Mouse (Mus musculus) layer of hippocampus, postnatal 10 days (tissue): Measurements from ENCODE around the gene Epha1. TPM values are rescaled to one million over a fixed set of nuclear protein-coding genes. Genes with fewer than 3 reads are reported as not detected.

Source experiments
- DNase-seq, 2 experiments: peaks; one replicate each; pipeline ENCODE4 v3.0.0; 2021; ENCODE audit warnings: low spot score in 2 of 2
- total RNA-seq, 2 experiments: library from RNA; stranded (reverse); gene quantifications; 2 replicates each; pipeline ENCODE4 v1.2.3; 2021

The Epha1 gene
- total RNA-seq, 2 experiments from 2014 or later = 0.39 TPM; not detected in 1

DNA sequence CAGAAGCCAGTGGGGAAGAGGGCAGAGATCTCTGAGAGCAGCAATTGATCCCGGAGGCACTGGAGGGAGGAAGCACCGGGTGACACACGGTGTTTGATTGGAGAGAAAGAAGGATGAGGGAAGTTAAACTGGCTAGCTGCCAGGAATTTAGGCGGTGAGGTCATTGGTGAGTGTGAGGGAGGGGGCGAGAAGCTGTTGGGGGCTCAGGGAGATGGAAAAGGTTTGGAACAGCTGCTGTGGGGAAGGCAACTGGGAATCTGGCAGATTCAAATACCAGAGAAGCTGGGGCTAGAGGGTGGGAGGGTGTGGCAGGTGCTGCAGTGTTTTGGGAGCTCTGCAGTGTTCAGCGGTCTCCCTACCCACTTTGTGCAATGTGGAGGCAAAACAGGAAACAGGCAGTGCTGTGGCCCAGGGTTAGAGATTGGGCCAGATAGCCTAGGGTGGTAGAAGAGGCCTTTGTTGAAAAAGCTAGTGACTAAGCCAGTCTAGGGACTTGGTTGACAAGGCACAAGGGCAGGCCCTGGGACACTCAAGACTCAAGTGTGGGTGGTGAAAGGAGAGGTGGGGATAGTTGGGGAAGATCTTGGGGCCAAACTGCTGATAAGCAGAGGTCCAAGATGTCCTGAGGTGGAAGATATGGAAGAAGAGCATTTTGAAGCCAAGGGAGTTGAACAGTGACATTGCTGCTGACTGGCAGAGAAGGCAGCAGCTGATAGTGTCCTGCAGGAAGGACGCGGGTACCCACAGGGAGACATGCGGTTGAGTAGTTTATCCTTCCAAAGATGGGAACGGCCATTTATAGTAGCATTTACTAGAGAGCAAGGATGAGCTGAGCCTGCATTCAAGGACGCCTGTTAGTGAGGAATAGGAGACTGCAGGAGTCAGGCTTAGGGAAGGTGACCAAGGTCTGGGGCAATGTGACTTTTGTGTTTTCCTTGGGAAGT lies 18.7 kb downstream of the Epha1 start:
- DNase-seq = peak in 1 of 2 experiments; percentile 42

DNA sequence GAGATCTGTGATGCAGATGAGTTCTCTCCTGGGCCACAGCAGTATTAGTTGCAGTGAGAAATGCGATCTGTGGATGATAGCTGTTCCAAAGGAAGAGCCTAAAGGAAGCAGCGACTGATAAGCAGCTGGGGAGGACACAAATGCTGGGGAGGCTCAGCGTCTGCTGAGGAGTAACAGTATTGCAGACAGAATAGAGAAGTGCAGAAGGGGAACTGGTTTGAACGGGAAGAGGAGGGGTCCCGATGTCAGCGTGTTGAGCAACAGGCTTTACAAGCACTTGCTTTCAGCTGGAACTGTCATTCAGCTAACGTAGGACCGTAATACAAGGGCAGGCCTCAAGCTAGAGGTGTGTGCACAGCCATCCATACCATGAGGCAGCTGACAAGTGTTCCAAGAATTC lies 19.9 kb downstream of the Epha1 start:
- no peak for DNase-seq

DNA sequence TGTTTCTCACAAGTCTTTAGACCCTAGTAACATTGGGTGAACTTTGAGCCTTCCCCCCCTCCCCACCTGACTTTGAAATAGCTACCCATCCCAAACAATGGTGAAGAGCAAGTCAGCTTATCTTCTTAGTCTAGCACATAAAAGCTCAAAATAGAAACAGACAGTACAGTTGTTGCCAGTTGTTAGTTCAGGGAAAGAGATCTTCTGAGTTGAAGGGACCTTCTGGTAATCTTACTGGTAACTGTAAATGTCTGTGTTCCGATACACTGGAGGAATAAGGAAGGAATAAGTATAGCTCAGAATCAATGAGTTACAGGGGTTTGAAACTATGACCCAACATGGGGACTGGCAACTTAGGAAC lies 20.6 kb downstream of the Epha1 start:
- DNase-seq = no peak

DNA sequence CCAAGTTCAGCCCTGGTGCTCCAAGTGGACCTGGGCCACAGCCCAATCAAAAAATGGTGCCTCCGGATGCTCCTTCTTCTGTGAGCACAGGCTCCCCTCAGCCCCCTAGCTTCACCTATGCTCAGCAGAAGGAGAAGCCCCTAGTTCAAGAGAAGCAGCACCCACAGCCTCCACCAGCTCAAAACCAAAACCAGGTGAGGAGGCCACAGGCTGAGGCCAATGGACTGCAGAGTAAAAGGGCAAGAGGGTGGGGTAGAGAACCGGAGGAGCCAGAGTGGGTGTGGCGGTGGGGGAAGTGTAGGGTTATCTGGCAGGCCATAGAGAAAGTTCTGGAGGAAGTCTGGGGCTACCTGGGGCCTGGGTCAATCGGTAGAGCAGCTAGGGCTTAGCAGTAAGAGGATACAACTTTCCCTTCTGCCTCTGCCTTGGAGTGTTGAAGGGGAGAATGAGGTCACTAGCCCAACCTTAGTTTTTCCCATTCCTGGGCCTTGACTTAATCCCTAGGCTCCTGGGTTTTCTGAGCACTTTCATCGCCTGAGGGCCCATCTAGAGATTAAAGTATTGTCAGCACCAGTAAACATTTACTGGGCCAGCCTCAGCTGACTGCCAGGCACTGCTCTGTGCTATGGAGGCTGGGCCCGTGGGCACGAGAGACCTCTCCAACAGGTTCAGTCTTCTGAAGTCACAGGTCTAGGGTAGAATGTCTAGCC lies 21.1 kb downstream of the Epha1 start:
- no peak for DNase-seq

DNA sequence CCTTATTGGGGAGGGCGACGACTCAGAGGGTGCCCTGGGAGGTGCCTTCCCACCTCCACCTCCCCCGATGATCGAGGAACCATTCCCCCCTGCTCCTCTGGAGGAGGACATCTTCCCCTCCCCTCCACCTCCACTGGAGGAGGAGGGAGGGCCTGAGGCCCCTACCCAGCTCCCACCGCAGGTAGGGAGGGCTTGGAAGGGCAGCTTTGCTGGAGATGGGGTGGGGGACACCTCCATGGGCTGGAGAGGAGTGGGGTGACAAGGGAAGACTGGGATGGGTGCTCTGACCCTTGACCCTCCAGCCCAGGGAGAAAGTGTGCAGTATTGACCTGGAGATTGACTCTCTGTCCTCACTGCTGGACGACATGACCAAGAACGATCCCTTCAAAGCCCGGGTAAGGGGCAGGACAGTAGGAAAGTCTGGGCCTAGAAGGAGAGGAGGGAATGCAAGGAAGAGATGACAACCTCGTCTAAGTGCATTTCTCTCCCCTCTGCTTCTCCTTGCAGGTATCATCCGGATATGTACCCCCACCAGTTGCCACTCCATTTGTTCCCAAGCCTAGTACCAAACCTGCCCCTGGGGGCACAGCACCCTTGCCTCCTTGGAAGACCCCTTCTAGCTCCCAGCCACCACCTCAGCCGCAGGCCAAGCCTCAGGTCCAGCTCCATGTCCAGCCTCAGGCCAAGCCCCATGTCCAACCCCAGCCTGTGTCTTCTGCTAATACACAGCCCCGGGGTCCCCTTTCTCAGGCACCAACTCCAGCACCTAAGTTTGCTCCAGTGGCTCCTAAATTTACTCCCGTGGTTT lies 21.9 kb downstream of the Epha1 start:
- DNase-seq = no peak

DNA sequence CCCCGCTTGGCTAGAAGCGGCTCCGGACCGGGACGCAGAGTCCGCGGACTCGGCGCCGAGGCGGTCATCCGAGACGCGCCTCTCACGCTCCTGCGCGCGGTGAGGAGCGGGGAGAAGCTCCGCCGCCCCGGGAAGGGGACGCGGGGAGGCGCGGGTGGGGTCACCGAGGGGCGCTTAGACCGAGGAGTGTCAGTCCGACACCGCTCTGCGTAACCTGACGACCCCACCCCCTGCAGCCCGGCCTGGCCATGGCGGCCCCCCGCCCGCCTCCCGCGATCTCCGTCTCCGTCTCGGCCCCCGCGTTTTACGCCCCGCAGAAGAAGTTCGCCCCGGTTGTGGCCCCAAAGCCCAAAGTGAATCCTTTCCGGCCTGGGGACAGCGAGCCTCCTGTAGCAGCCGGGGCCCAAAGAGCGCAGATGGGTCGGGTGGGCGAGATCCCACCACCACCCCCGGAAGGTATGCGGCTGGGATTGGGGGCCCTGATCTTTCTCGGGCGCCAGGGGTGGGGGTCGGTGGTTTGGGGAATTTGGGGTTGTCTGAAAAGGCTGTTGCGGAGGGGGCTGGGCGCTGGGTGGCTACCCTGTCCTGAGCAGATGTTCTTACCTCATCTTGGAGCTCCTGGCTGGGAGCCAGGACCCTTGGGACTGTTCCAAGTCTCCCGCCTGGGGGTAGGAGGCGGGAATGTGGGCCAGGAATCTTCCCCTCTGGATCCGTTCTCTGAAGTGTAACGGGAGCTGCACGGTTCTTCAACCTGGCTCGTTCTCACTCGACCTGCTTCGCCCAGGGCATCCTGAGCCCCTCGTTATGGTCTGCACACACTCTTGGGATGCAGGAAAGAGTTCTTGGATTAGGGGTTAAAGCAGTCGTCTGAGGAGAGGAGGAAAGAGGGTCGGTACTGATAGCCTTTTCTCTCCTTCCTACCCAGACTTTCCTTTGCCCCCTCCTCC lies 22.8 kb downstream of the Epha1 start:
- peak; percentile 74 to 79 for DNase-seq

DNA sequence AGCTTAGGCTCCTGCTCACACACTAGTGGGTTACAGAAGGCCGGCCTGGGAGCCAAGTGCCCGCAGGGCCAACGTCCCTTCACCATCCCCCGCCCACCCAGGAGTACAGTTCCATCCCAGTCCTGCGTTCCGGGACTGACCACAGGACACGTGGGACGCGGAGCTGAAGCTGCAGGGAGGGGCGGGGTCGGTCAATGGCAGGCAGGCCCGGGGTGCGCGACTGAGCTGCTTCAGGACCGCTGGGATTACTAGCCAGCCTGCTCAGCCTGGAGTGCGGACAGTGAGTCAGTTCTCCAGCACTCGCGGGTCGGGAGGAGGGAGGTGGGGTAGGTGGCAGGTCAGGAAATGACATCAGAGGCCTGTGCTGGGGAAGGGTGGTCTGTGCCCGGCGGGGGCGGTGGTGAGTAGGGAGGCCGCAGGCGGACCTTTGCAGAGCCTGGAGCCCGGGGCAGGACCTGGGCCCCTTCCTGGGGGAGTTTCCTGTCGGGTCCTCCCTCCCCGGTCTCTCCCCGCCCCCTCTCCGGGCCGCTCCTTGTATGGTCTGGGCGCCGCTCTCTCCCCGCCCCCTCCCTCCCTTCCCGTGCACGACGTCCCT lies 23.5 kb downstream of the Epha1 start, which contains the start of gene Zyx:
TSS of gene Zyx (plus strand) at position 205 of the 595 bp plus-strand sequence.
- DNase-seq = peak; percentile 79 to 88

DNA sequence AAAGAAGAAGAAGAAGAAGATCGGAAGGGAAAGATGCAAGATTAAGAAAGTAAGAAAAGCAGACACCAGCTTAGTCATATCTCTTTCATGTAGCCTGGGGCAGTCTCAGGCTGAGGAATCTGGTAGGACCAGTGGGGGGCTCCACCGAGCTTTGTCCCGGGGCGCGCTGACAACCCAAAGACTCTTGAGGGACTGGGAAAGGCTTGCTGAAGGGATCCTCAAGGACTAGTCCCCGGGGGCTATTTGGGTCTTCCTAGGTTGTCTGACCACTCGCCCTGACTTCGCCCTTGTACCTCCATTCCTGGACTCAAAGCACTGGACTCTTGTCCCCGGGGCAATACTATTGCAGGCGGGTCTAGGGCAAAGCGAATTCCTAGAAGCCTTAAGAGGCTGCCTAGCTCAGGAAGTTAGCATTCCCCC lies 24.1 kb downstream of the Epha1 start:
- DNase-seq = peak; percentile 70 to 79

DNA sequence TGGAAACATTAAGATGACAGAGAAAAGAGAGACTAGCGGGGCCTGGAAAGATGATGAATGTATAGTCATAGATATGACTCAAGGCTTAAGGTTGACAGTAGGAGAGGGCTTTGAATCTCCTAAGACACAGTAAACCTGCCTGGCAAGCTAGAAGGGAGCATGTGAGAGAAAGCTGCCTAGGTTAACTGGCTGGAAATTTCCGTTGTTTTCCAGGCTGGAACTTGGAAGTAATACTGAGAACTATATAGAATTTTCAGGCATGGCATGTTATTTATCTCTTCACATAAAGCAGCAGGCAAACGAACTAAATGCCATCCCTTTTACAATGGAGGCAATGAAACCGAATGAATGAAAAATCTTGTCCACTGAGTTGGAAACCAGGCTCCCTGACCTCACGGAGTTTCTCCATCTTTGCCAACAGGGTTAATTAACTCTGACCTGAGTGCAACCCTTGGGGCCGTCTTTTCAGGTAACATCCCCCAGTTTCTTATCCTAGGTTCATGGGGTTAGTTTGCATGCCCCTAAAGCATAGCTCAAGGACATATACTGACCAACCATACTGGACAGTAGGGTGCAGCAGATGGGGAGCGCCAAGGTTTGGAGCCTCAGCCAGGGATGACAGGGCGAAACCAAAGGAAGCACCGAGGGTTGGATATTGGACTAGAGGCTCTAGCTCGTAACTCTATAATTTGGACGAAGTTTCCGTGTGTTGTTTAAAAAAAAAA lies 24.6 kb downstream of the Epha1 start:
- DNase-seq = no peak

DNA sequence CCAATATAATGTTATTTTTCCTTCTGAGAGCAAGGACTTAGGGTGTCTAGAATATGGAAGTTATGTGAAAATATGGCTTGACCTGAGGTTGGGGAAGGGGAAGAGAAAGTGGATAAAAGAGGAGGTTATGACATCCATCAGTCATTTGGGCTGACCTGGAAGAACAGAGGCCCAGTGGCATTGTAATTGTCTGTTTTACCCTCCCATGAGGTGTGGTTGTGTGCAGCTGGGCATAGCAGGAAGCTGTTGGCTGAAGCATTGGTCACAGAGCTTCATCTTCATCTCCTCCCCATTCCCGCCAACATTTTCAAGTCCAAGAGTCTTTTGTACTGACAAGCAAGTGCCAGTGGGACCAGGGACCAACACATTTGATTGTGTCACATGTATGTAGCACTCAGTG lies 28.8 kb downstream of the Epha1 start:
- no peak for DNase-seq

DNA sequence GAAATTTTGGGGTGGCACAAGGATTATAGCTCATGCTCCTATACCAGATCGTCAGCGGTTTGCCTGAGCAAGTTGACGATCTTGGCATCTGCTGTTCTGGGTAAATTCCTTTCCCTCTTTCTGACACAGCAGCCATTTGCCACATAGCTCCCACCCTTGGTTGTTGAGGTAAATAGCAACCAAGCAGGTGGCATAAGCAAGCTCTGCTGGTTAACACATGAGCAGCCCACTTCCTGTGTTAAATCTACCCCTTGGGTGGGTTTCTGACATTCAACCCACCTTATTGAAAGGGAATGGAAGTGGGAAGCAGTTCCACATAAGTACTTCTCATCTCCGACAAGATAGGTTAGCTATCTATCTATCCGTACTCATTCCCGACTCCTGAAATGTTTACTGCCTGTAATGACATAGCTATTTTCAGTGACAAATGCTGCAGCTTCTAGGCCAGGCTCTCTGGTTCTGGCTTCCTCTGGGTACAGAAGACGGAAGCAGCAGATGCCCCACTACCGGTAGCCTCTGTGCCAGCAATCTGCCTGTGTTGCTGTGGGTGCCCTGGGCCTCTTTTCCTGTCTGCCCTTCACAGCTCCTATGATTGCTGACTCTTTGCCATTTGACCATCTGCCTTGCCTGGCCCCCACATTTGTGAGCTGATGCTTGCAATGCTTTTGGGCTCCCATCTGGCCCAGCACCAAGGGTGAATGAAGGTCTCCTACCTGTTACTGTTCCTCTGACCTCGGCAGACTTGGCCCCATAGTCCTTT lies 29.5 kb downstream of the Epha1 start:
- peak in 1 of 2 experiments; percentile 25 for DNase-seq

DNA sequence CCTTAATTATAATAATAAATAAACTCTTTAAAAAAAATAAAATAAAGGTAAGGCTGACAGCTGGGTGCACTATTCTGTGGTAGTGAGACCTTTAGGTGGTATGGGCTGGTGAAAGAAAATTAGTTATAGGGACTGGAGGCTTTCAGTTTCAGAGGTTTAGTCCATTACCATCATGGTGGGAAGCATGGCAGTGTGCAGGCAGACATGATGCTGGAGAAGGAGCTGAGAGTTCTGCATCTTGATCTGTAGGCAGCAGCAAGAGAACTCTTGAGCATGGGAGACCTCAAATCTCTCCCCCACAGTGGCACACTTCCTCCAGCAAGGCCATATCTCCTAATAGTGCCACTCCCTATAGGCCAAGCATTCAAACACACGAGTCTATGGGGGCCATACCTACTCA lies 30.9 kb downstream of the Epha1 start:
- no peak for DNase-seq

DNA sequence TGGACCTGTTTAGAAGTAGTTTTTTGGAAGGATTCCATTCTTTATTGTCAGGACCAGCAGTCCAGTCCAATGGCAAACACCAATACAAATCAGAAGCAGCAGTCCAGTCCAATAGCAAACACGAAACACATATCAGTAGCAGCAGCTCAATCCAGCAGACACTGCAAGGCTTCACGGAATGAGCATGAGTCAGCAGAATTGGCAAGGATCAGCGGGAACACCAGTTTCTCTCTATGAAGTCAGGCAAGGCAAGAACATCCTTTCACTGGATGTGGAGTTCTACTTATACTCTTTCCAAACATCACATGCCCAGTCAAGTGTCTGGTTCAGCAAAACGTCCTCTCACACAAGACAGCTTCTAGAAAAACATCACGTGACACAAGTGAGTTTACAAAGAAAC lies 33.1 kb downstream of the Epha1 start:
- no peak for DNase-seq

DNA sequence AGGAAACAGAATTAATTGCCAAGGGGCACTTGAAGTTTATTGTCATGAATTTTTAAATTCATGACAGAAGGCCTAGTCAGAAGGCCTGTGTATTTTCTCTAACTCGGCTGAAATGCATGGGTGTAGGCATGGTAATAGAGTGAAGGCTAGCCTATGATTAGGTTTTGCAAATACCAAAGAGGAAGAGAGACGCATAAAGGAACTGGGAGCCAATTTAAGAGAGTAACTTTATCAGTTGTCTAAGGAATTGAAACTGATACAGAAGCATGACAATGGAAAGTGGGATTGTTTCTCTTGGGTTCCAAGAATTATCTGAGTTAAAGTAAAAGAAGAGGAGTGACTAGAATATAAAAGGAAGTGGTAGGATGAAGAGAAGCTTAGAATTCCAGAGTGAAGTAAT lies 33.9 kb downstream of the Epha1 start:
- DNase-seq = no peak

DNA sequence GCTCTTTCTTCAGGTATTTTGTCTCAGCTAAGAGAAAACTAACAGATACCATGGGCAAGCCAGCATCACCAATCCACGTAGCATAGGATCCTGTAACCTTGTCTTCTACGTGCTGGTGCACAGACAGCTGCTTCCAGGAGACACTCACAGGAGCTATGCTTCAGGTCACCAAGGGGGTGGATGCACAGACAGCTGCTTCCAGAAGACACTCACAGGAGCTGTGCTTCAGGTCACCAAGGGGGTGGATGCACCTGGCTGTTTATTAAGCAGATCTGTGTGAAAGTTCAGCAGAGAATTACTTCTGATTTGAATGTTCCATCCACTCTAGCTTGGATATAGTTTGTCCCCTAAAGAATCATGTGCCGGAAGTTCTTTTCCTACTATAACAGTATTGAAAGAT lies 42.1 kb downstream of the Epha1 start:
- no peak for DNase-seq

DNA sequence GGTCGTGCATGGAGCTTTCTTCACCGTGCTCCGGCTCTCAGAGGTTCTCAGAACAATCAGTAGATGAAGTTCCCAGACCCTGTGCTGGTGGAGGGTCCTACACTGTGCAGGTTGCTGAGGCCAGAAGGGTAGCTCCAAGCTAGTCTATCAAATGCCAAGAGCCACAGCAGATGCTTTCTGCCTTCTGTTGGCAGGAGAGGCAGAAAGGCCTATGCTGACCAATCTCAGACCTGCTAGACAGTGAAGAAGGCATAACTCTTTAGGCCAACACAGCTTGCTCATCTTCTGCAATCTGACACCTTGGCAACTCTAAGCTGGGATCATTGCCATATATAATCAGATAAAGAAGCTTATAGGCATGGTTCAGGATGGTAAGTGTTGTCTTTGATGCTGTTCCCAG lies 42.9 kb downstream of the Epha1 start:
- DNase-seq = no peak

DNA sequence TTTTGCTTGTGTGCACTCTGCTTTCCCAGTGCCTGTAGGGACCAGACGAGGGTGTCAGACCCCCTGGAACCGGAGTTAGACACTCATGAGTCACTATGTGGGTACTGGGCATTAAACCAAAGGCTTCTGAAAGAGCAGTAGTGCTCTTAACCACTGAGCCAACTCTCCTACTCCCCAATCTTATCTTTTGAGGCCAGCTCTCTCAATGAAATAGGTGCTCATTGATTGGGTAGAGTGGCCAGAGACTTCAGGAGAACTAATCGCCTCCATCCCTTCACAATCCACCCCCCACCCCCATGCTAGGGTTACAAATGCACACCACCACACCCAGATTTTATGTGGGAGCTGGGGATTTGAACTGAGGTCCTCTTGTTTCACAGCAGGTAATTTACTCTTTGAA lies 44.3 kb downstream of the Epha1 start:
- no peak for DNase-seq

DNA sequence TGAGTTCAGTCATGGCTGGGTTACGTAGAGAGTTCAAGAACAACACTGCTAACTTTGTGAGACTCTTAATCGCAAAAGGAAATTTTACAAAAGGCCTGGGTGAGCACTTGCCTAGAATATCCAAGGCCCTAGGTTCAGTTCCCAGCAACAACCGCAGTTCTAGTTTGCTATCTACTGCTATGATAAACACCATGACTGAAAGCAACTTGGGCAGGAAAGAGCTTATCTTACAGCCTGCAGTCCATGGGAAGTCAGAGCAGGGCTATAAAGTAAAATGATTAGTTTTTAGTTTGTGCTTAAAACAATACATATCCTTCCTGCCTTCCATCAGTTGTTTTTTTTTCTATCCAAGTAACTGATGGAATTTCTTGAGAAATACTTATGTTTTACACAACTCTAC lies 46.6 kb downstream of the Epha1 start:
- DNase-seq = no peak

DNA sequence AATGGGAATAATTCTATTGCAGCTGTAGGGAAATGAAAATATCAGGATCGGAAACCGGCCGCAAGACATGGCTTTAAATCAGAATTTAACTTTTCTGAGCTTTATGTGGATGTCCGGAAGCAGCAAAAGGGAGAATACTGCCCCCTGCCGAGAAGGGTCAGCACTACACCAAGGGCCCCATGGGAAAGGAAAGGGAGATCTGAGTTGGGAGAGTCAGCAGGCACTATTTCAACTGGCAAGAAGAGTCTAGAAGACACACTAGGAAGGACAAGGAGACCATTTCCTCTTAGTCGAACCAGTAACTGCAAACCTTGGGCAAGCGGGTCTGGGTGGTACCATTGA lies 47.8 kb downstream of the Epha1 start:
- peak; percentile 91 to 92 for DNase-seq
